Mouse (Mus musculus) MEL (cell line): ENCODE data around the gene Slc4a11. TPM values are rescaled to one million over a fixed set of nuclear protein-coding genes. Genes with fewer than 3 reads are reported as not detected.
A peak's percentile ranks its signal among the peaks of the same experiment; 100 is the strongest.

Experiments used
- DNase-seq: peaks from one replicate; pipeline ENCODE4 v3.0.0; 2011; ENCODE audit warnings: low read depth, low spot score
- H3K27ac ChIP-seq: 2 replicates; pipeline ENCODE4 v1.5.1; 2012; ENCODE audit warnings: low read depth, mild to moderate bottlenecking, control low read depth, low read length, moderate library complexity; ENCODE audit not compliant: control insufficient read depth
- H3K27me3 ChIP-seq, 2 experiments: fragments of 150-350 bp in 1 of 2; sonication (generic) in 1 of 2; 2 replicates each; pipeline ENCODE4 v1.6.1; 2012; ENCODE audit warnings: low read length in 2 of 2, mild to moderate bottlenecking in 2 of 2, improper control_type of control experiment in 1 of 2, moderate library complexity in 1 of 2; ENCODE audit not compliant: insufficient read depth in 2 of 2, control insufficient read depth in 1 of 2
- H3K36me3 ChIP-seq, 2 experiments: 2 replicates each; pipeline ENCODE4 v1.6.1; 2012 to 2014; ENCODE audit warnings: low read length in 2 of 2, improper control_type of control experiment in 1 of 2, inconsistent platforms in 1 of 2, mild to moderate bottlenecking in 1 of 2; ENCODE audit not compliant: insufficient read depth in 2 of 2, control insufficient read depth in 1 of 2
- H3K4me1 ChIP-seq, 2 experiments: fragments of 150-350 bp in 1 of 2; sonication (generic) in 1 of 2; 2 replicates each; pipeline ENCODE4 v1.6.1; 2012; ENCODE audit warnings: low read length in 2 of 2, improper control_type of control experiment in 1 of 2, mild to moderate bottlenecking in 1 of 2; ENCODE audit not compliant: insufficient read depth in 2 of 2, control insufficient read depth in 1 of 2
- H3K4me3 ChIP-seq, 2 experiments: fragments of 150-350 bp in 1 of 2; sonication (generic) in 1 of 2; 2 replicates each; pipeline ENCODE4 v1.5.1; 2012; ENCODE audit warnings: low read depth in 2 of 2, low read length in 2 of 2, mild to moderate bottlenecking in 2 of 2, moderate library complexity in 2 of 2, control low read depth in 1 of 2, improper control_type of control experiment in 1 of 2; ENCODE audit not compliant: control insufficient read depth in 1 of 2, insufficient read depth in 1 of 2
- H3K79me2 ChIP-seq: 2 replicates; pipeline ENCODE4 v1.6.1; 2012; ENCODE audit warnings: mild to moderate bottlenecking, low read length, moderate library complexity; ENCODE audit not compliant: control insufficient read depth, poor library complexity, insufficient read depth
- H3K9ac ChIP-seq: 2 replicates; pipeline ENCODE4 v1.6.1; 2012; ENCODE audit warnings: low read depth, mild to moderate bottlenecking, control low read depth, low read length, moderate library complexity; ENCODE audit not compliant: control insufficient read depth, poor library complexity, severe bottlenecking
- H3K9me3 ChIP-seq: fragments of 150-350 bp; sonication (generic); replicated peaks from 2 replicates; pipeline ENCODE4 v1.6.1; 2012; ENCODE audit warnings: mild to moderate bottlenecking, low read length, improper control_type of control experiment, moderate library complexity; ENCODE audit not compliant: insufficient read depth
- CHD1 ChIP-seq: IDR thresholded peaks from 2 replicates; pipeline ENCODE4 v1.6.1; 2012; ENCODE audit warnings: low read depth, mild to moderate bottlenecking, inconsistent platforms, low read length, improper control_type of control experiment
- CHD2 ChIP-seq: IDR thresholded peaks from 2 replicates; pipeline ENCODE4 v1.6.1; 2011; ENCODE audit warnings: low read length, improper control_type of control experiment
- ELF1 ChIP-seq: IDR thresholded peaks from 2 replicates; pipeline ENCODE4 v1.6.1; 2014; ENCODE audit warnings: low read depth, mild to moderate bottlenecking, inconsistent platforms, low read length, improper control_type of control experiment, moderate library complexity
- GABPA ChIP-seq: IDR thresholded peaks from 2 replicates; pipeline ENCODE4 v1.6.1; 2012; ENCODE audit warnings: low read depth, mild to moderate bottlenecking, inconsistent platforms, low read length, improper control_type of control experiment, moderate library complexity
- HCFC1 ChIP-seq: IDR thresholded peaks from 2 replicates; pipeline ENCODE4 v1.6.1; 2012; ENCODE audit warnings: low read depth, mild to moderate bottlenecking, inconsistent platforms, low read length, improper control_type of control experiment, moderate library complexity
- JUND ChIP-seq: IDR thresholded peaks from 2 replicates; pipeline ENCODE4 v1.6.1; 2011; ENCODE audit warnings: low read depth, mild to moderate bottlenecking, improper control_type of control experiment, low read length
- KAT2A ChIP-seq: conservative IDR thresholded peaks from 2 replicates; pipeline ENCODE4 v1.6.1; 2012; ENCODE audit warnings: low read depth, low read length, improper control_type of control experiment, inconsistent platforms
- MAFK ChIP-seq: IDR thresholded peaks from 2 replicates; pipeline ENCODE4 v1.6.1; 2011; ENCODE audit warnings: low read depth, mild to moderate bottlenecking, low read length, improper control_type of control experiment, borderline replicate concordance
- MAX ChIP-seq: IDR thresholded peaks from 2 replicates; pipeline ENCODE4 v1.6.1; 2011; ENCODE audit warnings: low read length, improper control_type of control experiment
- MAZ ChIP-seq: IDR thresholded peaks from 2 replicates; pipeline ENCODE4 v1.6.1; 2012; ENCODE audit warnings: low read depth, mild to moderate bottlenecking, inconsistent platforms, low read length, improper control_type of control experiment
- MXI1 ChIP-seq: IDR thresholded peaks from 2 replicates; pipeline ENCODE4 v1.6.1; 2011; ENCODE audit warnings: mild to moderate bottlenecking, low read depth, low read length, improper control_type of control experiment
- MYB ChIP-seq: IDR thresholded peaks from 2 replicates; pipeline ENCODE4 v1.6.1; 2011; ENCODE audit warnings: mild to moderate bottlenecking, low read depth, low read length, improper control_type of control experiment
- MYC ChIP-seq: IDR thresholded peaks from 2 replicates; pipeline ENCODE4 v1.6.1; 2011; ENCODE audit warnings: low read depth, mild to moderate bottlenecking, low read length, improper control_type of control experiment, moderate library complexity
- NRF1 ChIP-seq: IDR thresholded peaks from 2 replicates; pipeline ENCODE4 v1.6.1; 2014; ENCODE audit warnings: low read depth, mild to moderate bottlenecking, inconsistent platforms, low read length, improper control_type of control experiment, moderate library complexity; ENCODE audit not compliant: poor library complexity, insufficient read depth, severe bottlenecking
- POLR2A ChIP-seq, 2 experiments: IDR thresholded peaks; 2 replicates each; pipeline ENCODE4 v1.6.1; 2011 to 2012; ENCODE audit warnings: low read length in 2 of 2, mild to moderate bottlenecking in 2 of 2, control low read depth in 1 of 2, improper control_type of control experiment in 1 of 2, low read depth in 1 of 2, moderate library complexity in 1 of 2; ENCODE audit not compliant: control insufficient read depth in 1 of 2, insufficient read depth in 1 of 2, poor library complexity in 1 of 2
- POLR2AphosphoS5 ChIP-seq: IDR thresholded peaks from 2 replicates; pipeline ENCODE4 v1.6.1; 2012; ENCODE audit warnings: low read depth, borderline replicate concordance, mild to moderate bottlenecking, inconsistent platforms, low read length, moderate library complexity, mixed read lengths
- SIN3A ChIP-seq: IDR thresholded peaks from 2 replicates; pipeline ENCODE4 v1.6.1; 2012; ENCODE audit warnings: low read length, improper control_type of control experiment, inconsistent platforms
- TAL1 ChIP-seq: IDR thresholded peaks from 2 replicates; pipeline ENCODE4 v1.6.1; 2012; ENCODE audit warnings: mild to moderate bottlenecking, inconsistent platforms, low read length, moderate library complexity, mixed read lengths
- USF1 ChIP-seq: IDR thresholded peaks from 2 replicates; pipeline ENCODE4 v1.6.1; 2014; ENCODE audit warnings: low read depth, mild to moderate bottlenecking, inconsistent platforms, low read length, improper control_type of control experiment, moderate library complexity
- ZC3H11A ChIP-seq: IDR thresholded peaks from 2 replicates; pipeline ENCODE4 v1.6.1; 2012; ENCODE audit warnings: low read depth, mild to moderate bottlenecking, inconsistent platforms, low read length, improper control_type of control experiment
- ZKSCAN1 ChIP-seq: IDR thresholded peaks from 2 replicates; pipeline ENCODE4 v1.6.1; 2012; ENCODE audit warnings: low read depth, mild to moderate bottlenecking, inconsistent platforms, low read length, improper control_type of control experiment, moderate library complexity
- polyA plus RNA-seq, 2 experiments: library from polyadenylated mRNA; stranded (reverse) in 1 of 2; unstranded in 1 of 2; fragments of >175 nt in 1 of 2; fragments of >200 nt in 1 of 2; gene quantifications; 2 replicates each; pipeline versions ENCODE4 v1.2.1 to v1.2.4; 2012; ENCODE audit warnings: low replicate concordance in 2 of 2, low read depth in 1 of 2; ENCODE audit not compliant: insufficient read length in 2 of 2, insufficient read depth in 1 of 2, missing spikeins in 1 of 2
- total RNA-seq: library from RNA; depleted of rRNA; stranded (reverse); fragments of 300-350 nt; gene quantifications from 2 replicates; pipeline ENCODE4 v1.2.3, GENCODE M21; 2012

Slc4a11 gene
- total and polyA plus RNA-seq, 3 experiments, result 0.31 to 1.6 TPM; not detected in 1

GRCm38 (mm10) chr2:130642197-130642660 is 55.1 kb downstream of the Slc4a11 start:
- no peaks in the 10 kb centered on the region for H3K27me3 ChIP-seq
- H3K4me1 ChIP-seq, result peaks cover 0 to 8% of the 10 kb centered on the region in 2 experiments; a peak in 3 of 4 replicates
- no peaks in the 10 kb centered on the region for H3K9me3 ChIP-seq
- H3K36me3 ChIP-seq, result peaks cover 0 to 6% of the 10 kb centered on the region in 2 experiments; a peak in 2 of 4 replicates
- H3K9ac ChIP-seq, result peak overlapping the region; percentile 81
- peak; percentile 35 for DNase-seq
- peak overlapping the region; percentile 66 to 84 for H3K4me3 ChIP-seq
- TF ChIP-seq MXI1 (no peak), POLR2A (IDR thresholded peaks at IDR 0.05; ENCODE audit: control insufficient read depth in 1 of 2, insufficient read depth in 1 of 2, low read depth in 1 of 2, low read length in 2 of 2, poor library complexity in 1 of 2) (0 out of 4 replicates have a peak, but pooled peaks of 1 of the 2 experiments have one; percentile 26)
- TF ChIP-seq, all 39 proteins: peak for 1
- Histone ChIP-seq H3K27ac (no peak overlapping the region), H3K79me2 (no peaks in the 10 kb centered on the region)

GRCm38 (mm10) chr2:130641351-130642025 is 55.8 kb downstream of the Slc4a11 start:
- Histone ChIP-seq H3K9ac (no peak overlapping the region), H3K27me3 (no peaks in the 10 kb centered on the region), H3K36me3 (peaks cover 0 to 6% of the 10 kb centered on the region in 2 experiments; a peak in 2 of 4 replicates), H3K27ac (no peak overlapping the region), H3K4me1 (peaks cover 0 to 8% of the 10 kb centered on the region in 2 experiments; a peak in 3 of 4 replicates)
- no peak for TF ChIP-seq MAX
- TF ChIP-seq TAL1, result no peak
- TF ChIP-seq SIN3A, result no peak
- no peak for TF ChIP-seq KAT2A
- TF ChIP-seq GABPA, result no peak
- no peak for TF ChIP-seq ZKSCAN1
- TF ChIP-seq NRF1, result no peak
- TF ChIP-seq ELF1, result no peak
- no peak for TF ChIP-seq POLR2AphosphoS5
- TF ChIP-seq JUND, result no peak
- no peak for TF ChIP-seq MAZ
- TF ChIP-seq, all 39 proteins: peak for 0
- Histone ChIP-seq H3K4me3 (no peak overlapping the region), H3K79me2 (no peaks in the 10 kb centered on the region), H3K9me3 (no peaks in the 10 kb centered on the region)
- DNase-seq, result no peak

- Histone ChIP-seq H3K27me3 (no peaks in the 10 kb centered on the region), H3K4me1 (peaks cover 0 to 8% of the 10 kb centered on the region in 2 experiments; a peak in 3 of 4 replicates), H3K27ac (no peak overlapping the region), H3K4me3 (no peak overlapping the region), H3K36me3 (peaks cover 0 to 6% of the 10 kb centered on the region in 2 experiments; a peak in 2 of 4 replicates), H3K9me3 (no peaks in the 10 kb centered on the region), H3K9ac (no peak overlapping the region), H3K79me2 (no peaks in the 10 kb centered on the region)
- DNase-seq, result no peak
- no peak for TF ChIP-seq MYC
- no peak for TF ChIP-seq SIN3A
- TF ChIP-seq USF1, result no peak
- no peak for TF ChIP-seq MYB
- no peak for TF ChIP-seq NRF1
- no peak for TF ChIP-seq CHD1
- TF ChIP-seq HCFC1, result no peak
- no peak for TF ChIP-seq CHD2
- TF ChIP-seq ZC3H11A, result no peak
- TF ChIP-seq MAFK, result no peak
These were observed 58.0 kb downstream of the Slc4a11 start for GRCm38 (mm10) chr2:130639276-130639675.
